Mouse (Mus musculus) small intestine, adult 2 months (tissue): ENCODE results near the gene Prkag2. TPM values are rescaled to one million over a fixed set of nuclear protein-coding genes. Genes with fewer than 3 reads are reported as not detected.

Experiments used
- H3K27ac ChIP-seq: fragments of 200-500 bp; 2 replicates; pipeline ENCODE4 v1.5.1; 2012; ENCODE audit warnings: low read depth, low read length, control low read depth, inconsistent platforms; ENCODE audit not compliant: insufficient read depth
- H3K27me3 ChIP-seq: fragments of 200-500 bp; 2 replicates; pipeline ENCODE4 v1.6.1; 2012; ENCODE audit warnings: mild to moderate bottlenecking, moderate library complexity, low read length, inconsistent platforms; ENCODE audit not compliant: control insufficient read depth, insufficient read depth
- H3K36me3 ChIP-seq: fragments of 200-500 bp; 2 replicates; pipeline ENCODE4 v1.6.1; 2012; ENCODE audit warnings: mild to moderate bottlenecking, low read length, control low read depth, inconsistent platforms; ENCODE audit not compliant: control insufficient read depth, insufficient read depth
- H3K4me1 ChIP-seq: fragments of 200-500 bp; 2 replicates; pipeline ENCODE4 v1.6.1; 2012; ENCODE audit warnings: low read length, inconsistent platforms, mixed read lengths; ENCODE audit not compliant: control insufficient read depth, insufficient read depth, insufficient read length
- H3K4me3 ChIP-seq: fragments of 200-500 bp; 2 replicates; pipeline ENCODE4 v1.5.1; 2012; ENCODE audit warnings: low read depth, mild to moderate bottlenecking, control low read depth, inconsistent platforms, low read length, moderate library complexity
- CTCF ChIP-seq: fragments of 200-500 bp; IDR thresholded peaks from 2 replicates; pipeline ENCODE4 v1.5.1; 2012; ENCODE audit warnings: low read depth, mild to moderate bottlenecking, control low read depth, inconsistent platforms, low read length, moderate library complexity, mixed read lengths; ENCODE audit not compliant: insufficient replicate concordance, insufficient read length; ENCODE audit errors: extremely low read depth
- POLR2A ChIP-seq: fragments of 200-500 bp; IDR thresholded peaks from 2 replicates; pipeline ENCODE4 v1.6.1; 2012; ENCODE audit warnings: low read depth, mild to moderate bottlenecking, control low read depth, inconsistent platforms, low read length, moderate library complexity
- WGBS: fragments of 180-500 bp; shearing (Covaris S2); methylation state at CpG from one replicate; pipeline ENCODE4 v1.1.7; 2018; 5-methylcytosine and 5-hydroxymethylcytosine counted together
- polyA plus RNA-seq: library from polyadenylated mRNA; depleted of rRNA; stranded (reverse); fragments of >200 nt; gene quantifications from 2 replicates; pipeline ENCODE4 v1.2.3, GENCODE M21; 2012

Gene Prkag2
- polyA plus RNA-seq, 1 experiment, result 13.8 TPM

GRCm38 (mm10) chr5:24979968-24980345 lies 120.5 kb downstream of the Prkag2 start:
- TF ChIP-seq CTCF, result no peak
- no peak for TF ChIP-seq POLR2A
- peak overlapping the region; percentile 94 for H3K27ac ChIP-seq
- no peak overlapping the region for H3K4me3 ChIP-seq
- 27% methylated on average over 10 of the region's 10 CpGs for WGBS
- H3K36me3 ChIP-seq, result no peaks in the 10 kb centered on the region
- H3K4me1 ChIP-seq, result peaks cover 55% of the 10 kb centered on the region
- H3K27me3 ChIP-seq, result no peaks in the 10 kb centered on the region

DNA sequence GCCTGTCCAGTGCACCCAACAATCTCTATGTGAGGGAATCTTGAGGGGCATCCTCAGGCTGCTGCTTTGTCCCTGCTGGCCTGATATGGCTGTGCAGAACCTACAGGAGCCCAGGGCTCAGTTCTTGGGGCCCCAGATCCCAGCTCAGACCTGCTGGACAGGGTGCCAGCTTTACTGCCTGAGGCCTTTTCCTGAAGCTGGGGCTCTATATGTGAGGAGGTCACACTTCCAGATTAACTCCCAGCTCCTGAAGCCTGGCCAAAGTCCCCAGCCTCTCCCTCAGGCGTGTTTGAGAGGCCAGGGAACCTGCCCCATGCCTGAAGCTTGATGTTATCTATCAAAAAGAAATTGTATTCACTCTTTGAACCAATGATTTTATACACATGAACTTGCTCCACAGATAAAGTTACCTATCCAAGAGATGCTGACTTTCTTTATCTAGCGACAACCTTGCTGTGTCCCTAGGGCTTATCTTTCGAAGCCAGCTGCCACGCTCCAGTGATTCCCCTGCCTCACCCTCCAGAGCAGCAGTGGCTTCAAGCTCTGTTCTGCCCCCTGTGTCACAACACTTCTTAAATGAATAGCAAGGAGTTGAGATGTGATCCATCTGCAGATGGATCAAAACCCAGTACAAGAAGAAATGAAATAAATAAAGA lies 121.0 kb downstream of the Prkag2 start:
- Histone ChIP-seq H3K27ac (peak overlapping the region; percentile 94), H3K4me1 (peaks cover 55% of the 10 kb centered on the region), H3K36me3 (no peaks in the 10 kb centered on the region), H3K27me3 (no peaks in the 10 kb centered on the region), H3K4me3 (no peak overlapping the region)
- TF ChIP-seq POLR2A (peak; percentile 14; the same call in 1 of the 2 replicates), CTCF (no peak)
- WGBS, result 32% methylated on average over 4 of the region's 4 CpGs

DNA sequence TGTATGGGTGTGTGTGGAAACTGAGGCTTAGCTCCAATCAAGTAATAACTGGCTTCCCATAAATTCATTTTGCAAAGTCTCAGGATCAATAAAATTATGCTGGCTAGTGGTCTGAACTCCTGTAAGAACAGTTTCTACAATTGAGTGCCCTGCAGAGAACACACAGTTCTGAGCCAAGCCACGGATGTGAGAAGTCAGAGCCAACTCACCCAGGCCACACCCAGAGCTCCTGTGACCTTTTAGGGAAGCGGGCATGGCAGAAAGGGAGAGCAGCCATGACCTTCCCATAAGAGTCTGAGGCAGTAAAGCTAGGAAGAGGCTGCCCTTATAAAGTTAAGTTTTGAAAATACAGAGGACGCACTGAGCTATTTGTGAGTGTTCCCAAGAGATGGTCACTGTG lies 123.5 kb downstream of the Prkag2 start:
- WGBS, result 43% methylated on average over 3 of the region's 3 CpGs
- Histone ChIP-seq H3K4me1 (peaks cover 61% of the 10 kb centered on the region), H3K4me3 (no peak overlapping the region), H3K36me3 (no peaks in the 10 kb centered on the region), H3K27me3 (no peaks in the 10 kb centered on the region), H3K27ac (peak overlapping the region; percentile 97)
- TF ChIP-seq CTCF, result no peak
- TF ChIP-seq POLR2A, result no peak

GRCm38 (mm10) chr5:24976236-24976635 lies 124.2 kb downstream of the Prkag2 start:
- no peak overlapping the region for H3K4me3 ChIP-seq
- H3K27me3 ChIP-seq, result no peaks in the 10 kb centered on the region
- H3K27ac ChIP-seq, result peak overlapping the region; percentile 97
- TF ChIP-seq POLR2A (peak; percentile 15; the same call in 1 of the 2 replicates), CTCF (no peak)
- WGBS, result 34% methylated on average over 12 of the region's 12 CpGs
- H3K4me1 ChIP-seq, result peaks cover 56% of the 10 kb centered on the region
- no peaks in the 10 kb centered on the region for H3K36me3 ChIP-seq

- Histone ChIP-seq H3K27ac (peak overlapping the region; percentile 11; the same call in 1 of the 2 replicates), H3K27me3 (no peaks in the 10 kb centered on the region), H3K4me3 (no peak overlapping the region), H3K36me3 (no peaks in the 10 kb centered on the region), H3K4me1 (peaks cover 57% of the 10 kb centered on the region)
- no peak for TF ChIP-seq POLR2A
- TF ChIP-seq CTCF, result no peak
- WGBS, result 83% methylated on average over 7 of the region's 7 CpGs
Measured at GRCm38 (mm10) chr5:24975100-24975499, 125.3 kb downstream of the Prkag2 start.

DNA sequence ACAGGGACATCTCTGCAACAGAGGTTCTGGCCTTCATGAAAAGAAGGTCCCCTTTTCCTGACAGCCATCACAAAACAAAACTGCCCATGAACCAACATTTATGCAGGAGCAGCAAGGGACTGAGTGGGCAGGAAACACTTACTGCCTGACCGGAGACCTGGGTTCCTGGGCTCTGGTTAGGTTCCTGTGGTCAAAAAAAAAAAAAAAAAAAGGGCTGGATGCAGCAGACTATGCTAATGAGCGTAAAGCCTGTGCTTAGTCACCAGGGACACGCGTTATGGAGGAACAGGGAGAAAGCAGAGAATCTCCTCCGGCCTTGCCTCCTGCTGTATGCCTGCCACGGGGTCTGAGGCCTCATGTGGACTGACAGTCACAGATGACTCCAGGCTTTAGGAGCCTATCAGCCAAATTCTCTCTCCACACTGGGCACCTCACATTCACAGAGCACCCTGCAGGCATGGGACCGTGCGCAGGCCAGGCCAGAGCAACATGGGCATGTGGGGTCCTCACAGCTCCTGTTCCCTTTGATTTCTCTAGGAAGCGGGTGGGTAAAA lies 126.7 kb downstream of the Prkag2 start:
- H3K4me3 ChIP-seq, result no peak overlapping the region
- no peaks in the 10 kb centered on the region for H3K36me3 ChIP-seq
- TF ChIP-seq POLR2A (no peak), CTCF (no peak)
- H3K4me1 ChIP-seq, result peaks cover 60% of the 10 kb centered on the region
- H3K27me3 ChIP-seq, result no peaks in the 10 kb centered on the region
- WGBS, result 83% methylated on average over 9 of the region's 9 CpGs
- H3K27ac ChIP-seq, result peak overlapping the region; percentile 64; the same call in 1 of the 2 replicates

DNA sequence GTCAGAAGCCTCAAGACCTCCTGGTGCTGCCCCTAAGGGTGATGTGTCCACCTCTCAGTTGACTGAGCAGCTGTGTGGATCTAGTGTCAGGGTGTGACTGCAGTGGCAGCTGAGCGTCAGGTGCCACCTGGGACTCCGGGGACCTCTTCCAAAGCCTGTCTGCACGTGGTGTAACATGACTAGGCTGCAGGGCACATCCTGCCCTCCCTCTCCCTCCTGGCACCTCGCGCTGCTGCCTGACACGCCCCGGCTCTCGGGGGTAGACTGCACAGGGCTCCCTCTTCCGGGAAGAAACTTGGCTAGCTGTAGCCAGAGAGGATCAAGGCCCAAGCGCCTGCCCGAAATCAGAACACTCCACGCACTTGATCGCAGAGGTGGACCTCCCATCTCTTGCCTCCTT lies 127.2 kb downstream of the Prkag2 start:
- peaks cover 60% of the 10 kb centered on the region for H3K4me1 ChIP-seq
- no peak overlapping the region for H3K4me3 ChIP-seq
- peak overlapping the region; percentile 64 for H3K27ac ChIP-seq
- H3K27me3 ChIP-seq, result no peaks in the 10 kb centered on the region
- H3K36me3 ChIP-seq, result no peaks in the 10 kb centered on the region
- TF ChIP-seq CTCF (peak; percentile 26; the same call in 1 of the 2 replicates), POLR2A (no peak)
- WGBS, result 15% methylated on average over 13 of the region's 13 CpGs
